Mouse (Mus musculus): ENCODE measurements at regions not wholly inside any gene's neighbourhood (a gene's known extent, or its start where the extent isn't known, plus 50 kb on each side); places are given as distances from the start of the nearest gene placed in this dataset.

DNA sequence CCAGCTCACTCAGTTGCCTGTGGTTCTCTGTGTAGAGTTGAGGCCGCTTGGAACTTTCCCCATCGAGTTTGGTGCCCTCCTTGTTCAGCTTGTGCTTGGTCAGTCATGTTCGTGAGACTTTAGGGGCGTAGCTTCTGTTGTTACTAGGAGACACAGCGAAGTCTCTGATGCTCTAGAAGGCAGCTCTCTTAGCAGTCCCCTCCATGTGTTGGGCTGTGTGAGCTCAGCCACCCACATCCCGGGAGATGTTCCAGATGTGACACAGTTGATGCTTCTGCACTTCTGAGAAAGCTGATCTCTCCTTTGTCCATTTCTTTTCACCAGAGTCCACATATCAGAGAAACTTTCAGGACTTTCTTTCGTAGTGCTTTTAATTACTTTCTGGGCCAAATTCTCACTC is 158.1 kb downstream of the Dact1 start:
- in situ Hi-C loops (cut with MboI; ENCODE audit: low pct_unique_long_range_greater_than_20kb in 1 of 2, low sequenced_read_pairs in 2 of 2, unreplicated experiment in 1 of 2) = no loop called here

DNA sequence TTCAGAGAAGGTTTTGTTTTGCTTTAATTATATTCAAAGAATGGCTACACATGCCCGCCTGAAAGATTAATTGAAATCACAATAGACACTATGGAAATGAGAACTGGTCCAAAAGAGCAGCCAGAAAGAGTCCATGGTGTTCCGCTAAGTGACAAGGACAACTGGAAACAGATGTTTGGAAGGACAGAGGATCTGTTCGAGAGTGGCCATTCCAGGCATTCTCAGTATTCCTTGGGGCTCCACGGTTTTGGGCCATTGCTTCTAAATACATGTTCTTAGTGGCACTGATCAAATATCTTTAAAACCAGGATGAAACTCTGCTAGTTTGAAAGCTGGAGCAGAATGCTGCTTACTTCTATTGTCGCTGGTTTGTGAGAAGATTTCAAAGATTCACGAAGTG is 158.6 kb downstream of the Dact1 start:
- in situ Hi-C loops (cut with MboI; ENCODE audit: low pct_unique_long_range_greater_than_20kb in 1 of 2, low sequenced_read_pairs in 2 of 2, unreplicated experiment in 1 of 2) = no loop called here

DNA sequence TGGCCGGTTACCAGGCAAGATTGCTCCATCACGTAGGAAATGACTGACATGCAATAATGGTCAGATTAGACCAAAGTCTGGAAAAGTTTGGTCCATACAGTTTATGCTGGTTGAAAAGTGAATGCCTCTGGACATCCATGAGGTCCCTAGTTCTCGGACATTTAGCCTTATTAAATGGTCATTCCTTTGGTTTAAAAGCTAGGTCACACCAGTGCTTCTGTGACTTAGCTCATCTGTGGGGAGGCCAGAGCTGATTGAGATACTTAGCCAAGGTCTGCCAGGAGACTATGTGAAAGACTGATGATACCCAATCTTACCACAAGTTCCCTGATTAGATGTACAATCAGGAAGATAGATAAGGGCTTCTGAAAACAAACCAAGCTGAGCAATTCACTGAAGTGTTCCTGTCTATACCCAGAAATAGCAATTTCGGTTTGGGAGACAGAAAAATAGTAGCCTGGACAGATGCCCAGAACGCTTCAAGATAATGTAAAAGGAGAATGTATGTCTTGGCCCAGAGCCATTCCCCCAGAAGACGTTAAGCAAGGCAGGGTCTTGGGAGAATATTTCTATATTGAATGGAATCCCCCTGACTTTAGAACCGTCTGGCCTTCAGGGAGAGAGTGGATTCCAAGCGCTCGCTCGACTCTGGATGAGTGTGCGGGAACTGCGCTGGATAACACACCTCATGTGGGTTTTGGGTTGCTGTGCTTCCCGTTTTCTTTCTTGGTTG is 161.5 kb downstream of the Dact1 start:
- in situ Hi-C loops (cut with MboI; ENCODE audit: low pct_unique_long_range_greater_than_20kb in 1 of 2, low sequenced_read_pairs in 2 of 2, unreplicated experiment in 1 of 2) = no loop called here

DNA sequence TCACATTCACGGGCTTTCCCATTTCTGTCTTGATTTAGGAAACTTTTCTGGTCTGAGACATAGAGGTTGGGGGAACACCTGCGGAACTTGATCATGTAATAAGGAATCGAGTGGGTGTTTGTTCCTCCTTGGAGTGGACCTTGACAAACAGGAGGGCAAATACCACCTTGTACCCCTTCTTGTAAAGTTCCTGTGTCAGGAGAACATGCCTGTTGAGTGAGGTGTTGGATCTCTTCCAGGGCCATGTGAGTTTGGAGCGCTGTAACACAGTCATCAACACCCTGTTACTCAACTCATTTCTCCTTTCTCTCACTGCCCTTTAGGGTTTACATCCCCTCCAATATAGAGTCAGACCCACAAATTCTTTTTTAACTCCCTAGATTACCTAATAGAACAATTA is 162.0 kb downstream of the Dact1 start:
- in situ Hi-C loops (cut with MboI; ENCODE audit: low pct_unique_long_range_greater_than_20kb in 1 of 2, low sequenced_read_pairs in 2 of 2, unreplicated experiment in 1 of 2) = no loop called here

DNA sequence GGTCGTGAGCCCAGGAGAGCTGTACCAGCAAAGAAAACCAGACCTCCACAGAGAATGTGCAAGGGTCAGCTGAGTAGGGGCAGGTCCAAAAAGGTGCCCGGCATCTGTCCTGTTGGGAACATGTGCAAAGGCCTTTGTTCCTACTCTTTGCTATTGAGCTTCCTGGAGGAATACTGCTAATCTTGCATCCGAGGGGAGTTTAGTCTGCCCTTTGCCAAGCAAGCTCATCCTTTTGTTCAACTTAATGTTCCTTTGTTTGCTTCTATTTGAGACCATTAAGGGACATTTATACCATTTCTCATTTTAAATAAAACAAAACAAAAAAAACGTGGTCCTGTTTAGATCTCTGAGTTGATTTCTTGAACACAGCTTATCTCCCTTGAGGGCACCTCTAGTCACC is 166.6 kb downstream of the Dact1 start:
- in situ Hi-C loops (cut with MboI; ENCODE audit: low pct_unique_long_range_greater_than_20kb in 1 of 2, low sequenced_read_pairs in 2 of 2, unreplicated experiment in 1 of 2) = no loop called here

DNA sequence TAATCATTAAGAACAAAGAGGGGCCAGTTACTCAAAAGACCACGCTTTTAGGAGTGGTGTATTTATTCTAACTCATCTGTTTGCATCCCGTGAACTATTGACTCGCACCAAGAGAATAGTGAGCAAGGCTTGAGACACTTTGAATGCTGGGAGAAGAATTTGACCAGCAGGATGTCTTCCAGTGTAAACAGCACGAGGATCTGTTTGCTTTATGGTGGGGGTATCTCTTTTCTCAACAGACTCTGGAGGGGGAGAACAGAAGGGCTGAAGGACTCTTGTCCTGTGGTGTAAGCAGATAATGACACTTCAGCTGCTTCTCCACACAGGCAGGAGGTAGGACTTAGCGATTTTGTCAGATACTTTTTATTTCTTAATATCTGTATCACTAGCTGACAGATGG is 168.0 kb downstream of the Dact1 start:
- in situ Hi-C loops (cut with MboI; ENCODE audit: low pct_unique_long_range_greater_than_20kb in 1 of 2, low sequenced_read_pairs in 2 of 2, unreplicated experiment in 1 of 2) = no loop called here

DNA sequence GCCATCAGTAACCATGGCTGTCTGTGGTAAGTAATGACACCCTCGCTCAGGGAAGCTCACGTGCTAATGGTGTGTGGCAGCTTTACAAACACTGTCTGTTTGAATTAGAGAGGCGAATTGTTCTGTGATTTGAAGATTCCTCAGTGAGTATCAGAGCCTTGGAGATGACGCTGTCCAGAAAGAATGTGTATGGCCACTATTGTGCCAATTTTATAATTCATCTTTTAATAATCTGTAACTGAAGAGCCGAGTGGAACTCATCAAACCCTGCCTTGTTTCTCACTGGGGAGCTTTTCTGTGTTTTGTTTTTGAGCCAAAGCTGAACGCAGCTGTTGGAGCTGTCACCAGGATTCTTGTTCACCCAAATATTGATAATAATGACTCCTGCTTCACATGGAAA is 171.7 kb downstream of the Dact1 start:
- in situ Hi-C loops (cut with MboI; ENCODE audit: low pct_unique_long_range_greater_than_20kb in 1 of 2, low sequenced_read_pairs in 2 of 2, unreplicated experiment in 1 of 2) = no loop called here

DNA sequence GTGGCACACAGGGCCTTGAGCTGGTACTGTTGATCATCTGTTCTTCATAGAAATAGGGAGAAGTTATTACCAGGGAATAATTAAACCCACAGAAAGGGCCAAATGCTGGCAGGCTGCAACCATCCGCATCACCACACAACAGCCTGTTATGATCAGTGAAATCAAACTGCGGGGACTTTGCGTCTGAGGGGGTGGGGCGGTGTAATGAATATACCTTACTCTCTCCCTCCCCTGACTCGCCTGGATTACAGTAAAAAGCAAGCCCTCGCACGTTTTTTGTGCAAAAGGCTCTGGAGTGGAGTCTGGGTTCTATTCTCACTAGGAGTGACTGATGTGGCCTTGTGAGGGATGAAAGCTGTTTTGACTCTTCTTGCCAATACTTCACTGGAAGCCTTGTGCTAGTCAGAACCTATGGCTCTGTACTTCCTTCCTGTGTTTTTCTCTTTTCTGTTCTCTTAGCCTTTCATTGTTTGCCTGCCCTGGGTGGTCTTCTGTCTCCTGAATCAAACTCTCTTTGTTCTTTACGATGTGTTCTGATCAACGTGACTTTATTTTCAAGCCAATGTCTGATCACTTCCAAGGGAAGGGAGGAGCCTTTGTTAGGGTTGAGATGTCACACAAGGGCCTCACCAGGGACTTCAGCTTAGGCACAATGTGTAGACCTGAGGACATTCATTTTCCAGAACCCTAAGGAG is 172.4 kb downstream of the Dact1 start:
- in situ Hi-C loops (cut with MboI; ENCODE audit: low pct_unique_long_range_greater_than_20kb in 1 of 2, low sequenced_read_pairs in 2 of 2, unreplicated experiment in 1 of 2) = no loop called here

DNA sequence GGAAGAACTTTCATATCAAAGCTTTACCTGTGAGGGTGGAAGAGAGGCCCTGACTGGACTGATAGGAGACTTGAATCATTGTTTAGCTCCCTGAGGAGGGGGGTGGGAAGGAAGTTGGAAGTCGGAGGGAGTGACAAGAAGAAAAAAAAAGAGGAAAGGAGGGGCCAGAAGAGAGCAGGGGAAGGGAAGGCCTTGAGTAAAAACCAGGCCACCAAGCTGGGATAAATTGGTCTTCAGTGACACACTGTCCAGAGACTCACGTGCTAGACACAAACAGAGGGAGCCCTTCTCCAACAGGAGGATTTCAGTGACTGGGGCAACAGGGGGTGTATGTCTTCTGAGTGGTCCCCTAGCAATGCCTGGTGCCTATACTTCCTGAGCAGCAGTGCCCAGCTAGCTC is 172.9 kb downstream of the Dact1 start:
- in situ Hi-C loops (cut with MboI; ENCODE audit: low pct_unique_long_range_greater_than_20kb in 1 of 2, low sequenced_read_pairs in 2 of 2, unreplicated experiment in 1 of 2) = no loop called here

DNA sequence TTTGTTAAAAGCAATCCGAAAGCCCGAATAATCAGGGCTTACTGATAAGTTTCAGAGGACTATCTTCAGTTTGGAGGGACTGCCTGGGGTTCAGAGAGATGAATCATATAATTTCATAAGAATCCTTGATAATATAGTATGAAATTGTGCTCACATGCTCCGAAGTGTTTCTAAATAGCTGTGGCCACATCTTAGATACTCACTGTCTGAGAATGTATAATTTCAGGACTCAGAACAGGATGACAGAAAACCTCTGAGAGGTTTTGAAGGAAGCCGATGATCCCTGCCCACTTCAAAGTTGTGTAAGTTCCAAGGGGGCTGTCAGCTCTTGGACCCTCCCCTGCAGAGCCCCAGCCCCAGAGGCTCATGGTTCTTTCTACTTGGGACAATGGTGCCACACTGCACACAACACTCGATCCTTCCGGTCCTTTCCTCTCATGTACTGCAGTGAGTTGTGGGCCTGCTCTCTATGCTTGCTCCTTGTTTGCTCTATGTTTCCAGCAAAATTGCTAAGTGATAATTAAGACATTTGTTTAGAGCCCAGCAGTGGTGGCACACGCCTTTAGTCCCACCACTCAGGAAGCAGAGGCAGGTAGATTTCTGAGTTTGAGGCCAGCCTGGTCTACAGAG is 174.0 kb downstream of the Dact1 start:
- in situ Hi-C loops (cut with MboI; ENCODE audit: low pct_unique_long_range_greater_than_20kb in 1 of 2, low sequenced_read_pairs in 2 of 2, unreplicated experiment in 1 of 2) = no loop called here

DNA sequence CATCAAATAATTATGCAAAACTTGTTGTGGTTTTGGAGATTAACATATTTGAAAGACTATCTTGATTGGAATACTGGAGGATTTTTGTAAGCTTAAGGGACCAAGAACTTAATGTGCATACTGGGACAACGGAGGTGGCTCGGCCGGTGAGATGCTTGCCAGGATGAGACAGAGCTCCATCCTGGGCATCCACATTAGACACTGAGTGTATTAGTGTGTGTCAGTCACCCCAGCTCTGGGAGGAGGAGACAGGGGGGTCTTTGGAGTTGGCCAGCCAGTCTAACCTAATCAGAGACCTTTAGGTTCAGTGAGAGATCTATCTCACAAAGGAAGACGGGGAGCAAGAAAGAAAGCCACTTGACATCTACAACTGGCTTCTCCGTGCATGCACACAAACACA is 174.6 kb downstream of the Dact1 start:
- in situ Hi-C loops (cut with MboI; ENCODE audit: low pct_unique_long_range_greater_than_20kb in 1 of 2, low sequenced_read_pairs in 2 of 2, unreplicated experiment in 1 of 2) = no loop called here

DNA sequence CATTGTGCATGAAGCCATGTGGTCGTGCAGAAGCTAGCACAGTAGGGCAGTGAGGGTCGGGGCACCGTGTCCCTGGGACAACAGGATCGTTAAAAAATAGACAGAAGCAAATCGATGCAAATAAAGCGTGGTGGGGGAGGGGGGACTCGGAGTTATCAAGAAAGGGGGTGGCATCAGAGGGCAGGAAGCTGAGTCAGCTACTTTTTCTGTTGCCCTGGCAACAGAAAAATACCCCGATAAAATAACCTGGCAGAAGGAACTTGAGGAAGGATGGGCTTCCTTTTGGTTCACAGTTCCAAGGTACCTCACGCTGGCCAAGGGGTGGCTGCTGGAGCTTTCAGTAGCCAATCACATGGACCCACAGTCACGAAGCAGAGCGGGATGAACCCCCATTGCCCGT is 176.4 kb downstream of the Dact1 start:
- in situ Hi-C loops (cut with MboI; ENCODE audit: low pct_unique_long_range_greater_than_20kb in 1 of 2, low sequenced_read_pairs in 2 of 2, unreplicated experiment in 1 of 2) = no loop called here

DNA sequence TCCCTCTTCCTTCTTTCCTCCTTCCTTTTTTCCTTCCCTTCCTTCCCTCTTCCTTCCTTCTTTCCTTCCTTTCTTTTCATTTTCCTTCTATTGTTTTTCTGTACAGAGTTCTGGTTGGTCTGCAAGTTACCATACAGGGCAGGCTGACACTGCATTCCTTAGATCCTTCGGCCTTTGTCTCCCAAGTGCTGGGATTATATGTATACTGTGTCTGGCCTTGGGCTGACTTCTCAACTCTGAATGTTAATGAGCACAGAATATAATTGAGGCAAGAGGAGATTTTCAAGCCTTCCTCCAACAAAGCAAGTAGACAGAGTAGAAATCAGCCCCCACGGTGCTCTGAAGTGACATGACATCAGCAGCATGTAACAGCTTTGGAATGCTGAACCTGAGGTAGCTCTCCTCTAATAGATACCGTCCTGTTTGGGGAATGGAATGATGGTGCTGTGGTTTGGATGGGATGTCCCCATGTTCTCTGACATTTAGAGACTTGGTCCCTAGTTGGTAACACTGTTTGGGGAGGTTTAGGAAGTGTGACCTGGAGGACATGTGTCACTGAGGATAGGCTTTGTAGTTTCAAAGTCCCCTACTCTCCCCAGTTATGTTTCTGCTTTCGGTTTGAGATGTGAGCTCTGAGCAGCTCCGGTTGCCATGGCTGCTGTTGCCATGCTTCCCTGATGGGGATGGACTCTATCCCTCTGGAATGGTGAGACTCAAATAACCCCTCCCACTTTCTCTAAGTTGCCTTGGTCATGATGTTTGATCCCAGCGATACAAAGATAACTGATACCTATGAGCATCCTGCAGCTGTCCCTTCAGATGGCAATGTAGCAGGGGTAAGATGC is 178.1 kb downstream of the Dact1 start:
- in situ Hi-C loops (cut with MboI; ENCODE audit: low pct_unique_long_range_greater_than_20kb in 1 of 2, low sequenced_read_pairs in 2 of 2, unreplicated experiment in 1 of 2) = no loop called here

DNA sequence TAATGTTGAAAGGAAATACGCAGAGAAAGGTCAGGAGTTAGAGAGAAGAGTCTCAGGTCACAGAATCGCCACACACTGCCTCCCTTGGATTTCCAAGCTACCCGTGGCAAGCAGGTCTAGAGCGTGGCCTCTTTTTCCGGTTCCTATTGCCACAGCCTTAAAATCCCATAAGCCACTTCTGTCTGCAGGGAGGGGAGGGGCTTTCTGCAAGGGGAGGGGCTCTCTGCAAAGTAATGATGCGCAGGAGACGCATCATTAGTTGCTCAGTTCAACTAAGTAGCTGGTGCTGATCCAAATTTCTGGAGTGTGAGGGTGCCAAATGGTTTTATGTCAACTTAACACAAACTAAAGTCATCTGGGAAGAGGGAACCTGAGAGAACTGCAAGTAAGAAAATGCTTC is 179.6 kb downstream of the Dact1 start:
- in situ Hi-C loops (cut with MboI; ENCODE audit: low pct_unique_long_range_greater_than_20kb in 1 of 2, low sequenced_read_pairs in 2 of 2, unreplicated experiment in 1 of 2) = no loop called here

DNA sequence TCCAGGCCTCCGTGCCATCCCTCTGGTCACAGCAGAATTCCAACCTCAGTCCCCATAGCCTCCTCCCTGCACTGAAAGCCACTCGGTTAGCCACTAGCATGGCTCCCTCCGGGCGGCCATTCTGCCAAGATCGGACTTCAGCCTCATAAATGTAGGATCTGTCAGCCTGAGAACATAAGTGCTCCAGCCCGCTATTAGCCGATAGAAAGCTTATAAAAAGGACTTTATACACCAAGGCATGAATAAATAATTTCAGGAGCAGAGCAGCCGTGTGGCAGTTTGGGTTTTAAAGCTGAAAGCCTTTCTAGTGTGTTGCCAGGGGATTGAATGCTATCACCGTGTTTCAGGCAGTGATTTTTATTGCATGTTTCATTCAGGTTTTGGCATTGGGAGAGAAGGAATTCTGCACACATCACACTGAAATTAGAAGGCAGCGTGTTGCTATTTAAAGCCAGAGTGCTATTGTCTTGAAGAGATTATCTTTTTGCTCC is 185.2 kb downstream of the Dact1 start:
- in situ Hi-C loops (cut with MboI; ENCODE audit: low pct_unique_long_range_greater_than_20kb in 1 of 2, low sequenced_read_pairs in 2 of 2, unreplicated experiment in 1 of 2) = no loop called here

DNA sequence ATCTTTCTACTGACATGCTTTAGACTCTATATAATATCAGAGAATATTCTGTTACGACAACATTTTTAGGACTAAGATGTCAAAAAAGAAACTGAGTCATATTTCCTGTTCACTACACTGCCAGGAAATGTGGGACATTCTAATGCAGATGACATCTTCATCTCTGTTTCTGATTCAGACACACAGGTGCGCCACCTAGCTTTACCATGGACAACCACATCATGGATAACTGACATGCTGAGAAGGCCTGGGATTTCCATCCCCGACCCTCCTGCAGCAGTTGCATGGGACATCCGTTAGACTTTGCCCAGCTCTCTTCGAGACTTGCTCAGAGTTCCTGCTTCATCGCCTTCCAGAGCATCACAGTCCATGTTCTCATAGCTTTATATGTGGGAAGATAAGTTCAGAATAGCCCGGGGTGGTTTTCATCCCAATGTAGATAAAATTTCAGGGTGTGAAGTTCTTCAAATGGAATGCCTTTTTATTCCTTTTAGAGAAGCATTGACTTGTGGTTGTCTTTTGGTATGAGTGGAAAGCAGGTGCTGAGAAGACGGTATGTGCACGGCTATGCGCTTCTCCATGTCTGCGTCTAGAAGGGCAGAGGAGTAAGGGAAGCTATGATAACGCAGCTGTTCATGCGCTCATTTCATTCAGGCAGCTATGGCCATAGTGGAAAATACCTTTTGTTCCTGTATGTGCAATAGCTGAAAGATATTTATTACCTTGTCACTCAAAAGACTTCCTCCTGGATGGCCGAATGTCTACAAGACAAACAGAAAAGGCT is 188.8 kb downstream of the Dact1 start:
- in situ Hi-C loops (cut with MboI; ENCODE audit: low pct_unique_long_range_greater_than_20kb in 1 of 2, low sequenced_read_pairs in 2 of 2, unreplicated experiment in 1 of 2) = no loop called here

DNA sequence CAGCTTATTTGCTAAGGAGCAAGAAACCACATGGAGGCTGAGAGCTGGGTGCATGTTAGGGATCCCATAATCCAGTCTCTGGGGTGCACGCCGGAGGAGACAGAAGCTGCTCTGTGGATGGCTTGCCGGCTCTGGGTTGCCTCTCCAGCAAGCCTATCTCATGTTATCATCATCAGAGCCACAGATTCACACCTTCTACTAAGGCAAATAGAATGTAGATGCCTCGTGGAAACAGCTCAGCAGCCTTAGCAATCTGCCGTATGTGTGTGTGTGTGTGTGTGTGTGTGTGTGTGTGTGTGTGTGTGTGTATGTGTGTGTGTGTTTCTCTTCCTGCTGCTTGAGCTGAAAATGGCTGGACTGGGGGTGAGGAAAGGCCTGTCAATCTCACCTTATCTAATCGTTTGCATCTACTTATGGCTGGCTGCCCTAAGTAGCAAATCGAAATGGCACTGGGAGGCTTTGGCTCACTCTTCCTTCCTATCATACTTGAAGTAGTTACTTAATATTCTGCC is 191.7 kb downstream of the Dact1 start:
- in situ Hi-C loops (cut with MboI; ENCODE audit: low pct_unique_long_range_greater_than_20kb in 1 of 2, low sequenced_read_pairs in 2 of 2, unreplicated experiment in 1 of 2) = no loop called here

DNA sequence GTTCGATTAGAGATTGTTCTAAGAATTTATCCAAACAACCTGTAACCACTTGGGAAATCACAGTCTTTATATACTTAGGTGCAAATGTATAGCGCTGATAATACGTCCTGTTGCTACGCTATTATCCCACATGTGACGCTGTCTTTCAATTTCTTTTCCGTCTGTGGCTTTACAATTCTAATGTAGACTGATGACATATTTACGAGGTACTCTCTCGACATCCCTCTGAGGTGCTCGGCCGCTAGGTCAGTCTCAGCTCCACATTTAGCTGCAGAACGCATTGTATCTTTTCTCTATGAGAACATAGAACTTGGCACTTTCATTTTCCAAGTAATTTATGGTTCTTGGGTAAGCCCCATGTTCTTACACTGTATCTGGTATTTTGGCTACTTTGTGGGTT is 193.6 kb downstream of the Dact1 start:
- in situ Hi-C loops (cut with MboI; ENCODE audit: low pct_unique_long_range_greater_than_20kb in 1 of 2, low sequenced_read_pairs in 2 of 2, unreplicated experiment in 1 of 2) = no loop called here

Measured in mouse embryonic stem cell (cell line).